Mouse (Mus musculus) ovary, postnatal 10 days (tissue): ENCODE measurements around the gene Uaca.
A peak's percentile ranks its signal among the peaks of the same experiment; 100 is the strongest.

Experiments
- DNase-seq: peaks from one replicate; pipeline ENCODE4 v3.0.0; 2022; ENCODE audit warnings: low spot score

The Uaca gene

DNA sequence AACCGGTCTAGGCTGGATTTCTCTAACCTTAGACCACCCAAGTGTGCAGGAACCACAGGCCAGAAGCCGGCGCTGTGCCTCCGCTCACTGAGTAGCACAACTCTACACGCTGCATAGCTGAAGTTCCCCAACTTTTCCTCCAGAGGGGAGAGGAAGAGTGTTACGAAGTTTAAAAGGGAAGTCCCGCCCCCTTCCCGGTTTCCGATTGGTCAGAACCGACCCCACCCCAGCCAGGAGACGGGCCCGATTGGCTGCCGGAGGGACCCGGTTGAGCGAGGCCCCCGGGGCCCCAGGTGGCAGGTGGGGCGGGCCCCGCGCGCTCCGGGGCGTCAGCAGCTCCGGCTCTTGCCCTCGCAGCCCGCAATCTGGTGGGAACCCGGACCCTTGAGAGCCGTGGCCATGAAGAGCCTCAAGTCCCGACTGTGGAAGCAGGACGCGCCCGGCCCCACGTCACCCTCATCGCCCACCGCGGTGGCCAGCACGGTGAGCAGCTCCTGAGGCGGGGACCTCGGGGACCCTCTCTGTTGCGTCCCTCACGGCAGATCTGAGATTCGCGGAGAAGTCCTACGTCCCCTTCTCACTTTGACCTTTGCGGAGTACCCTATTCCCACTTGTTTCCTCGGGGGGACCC lies at the start of gene Uaca:
Uaca (plus strand) TSS at position 333 of the 631 bp plus-strand sequence.
- DNase-seq, result peak; percentile 87

DNA sequence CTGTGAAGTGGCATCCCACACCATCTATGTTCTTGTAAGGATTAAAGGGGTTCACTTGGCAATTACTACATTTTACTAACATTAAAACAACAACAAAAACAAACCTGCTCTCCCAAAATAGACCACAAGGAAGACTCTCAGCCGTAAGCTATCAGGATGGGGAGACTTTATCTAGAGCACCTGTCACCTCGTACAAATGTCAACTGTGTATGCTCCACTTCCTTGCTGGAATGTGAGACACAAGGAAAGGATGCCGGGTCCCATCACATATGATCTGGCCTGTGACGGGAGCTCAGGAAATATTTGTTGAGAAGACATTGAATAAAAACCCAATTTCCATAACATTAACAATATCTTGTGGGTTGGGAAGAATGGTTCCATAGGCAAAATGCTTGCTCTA lies 49.4 kb upstream of the Uaca start:
- DNase-seq, result no peak

DNA sequence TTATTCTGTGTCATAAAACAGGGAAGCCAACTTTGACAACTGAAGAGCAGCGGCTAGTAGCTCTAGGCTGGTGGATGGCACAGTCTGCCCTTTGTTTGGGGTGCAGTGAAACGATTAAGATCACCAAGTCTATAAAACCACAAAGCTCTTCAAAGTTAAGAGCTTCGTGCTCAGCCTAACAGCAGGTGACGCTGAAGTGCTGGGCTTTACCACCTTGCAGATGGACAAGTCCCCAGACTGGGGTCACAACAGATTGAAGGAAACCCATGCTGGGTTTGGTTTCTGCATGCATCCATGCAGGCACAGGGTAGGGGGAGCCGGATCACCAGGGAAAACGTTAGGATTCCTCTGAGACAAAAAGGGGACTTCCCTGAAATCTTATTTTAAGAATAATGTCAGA lies 47.8 kb upstream of the Uaca start:
- no peak for DNase-seq

DNA sequence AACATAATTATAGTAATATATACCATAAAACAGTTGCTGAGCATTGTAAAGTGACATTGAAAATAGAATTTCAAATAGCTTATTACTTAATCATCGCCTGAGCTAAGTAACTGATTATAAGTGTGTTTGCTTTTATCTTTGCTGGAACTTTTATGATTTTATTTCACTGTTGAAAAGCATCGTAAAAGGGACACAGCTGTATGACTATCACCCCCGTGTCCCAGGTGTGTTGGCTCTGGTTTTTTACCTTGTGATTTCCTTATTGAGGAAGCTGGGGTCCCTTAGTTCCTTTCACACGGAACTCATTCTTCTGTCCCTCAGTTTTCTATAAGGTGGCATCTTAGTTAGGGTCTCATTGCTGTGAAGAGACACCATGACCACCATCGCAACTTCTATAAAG lies 46.7 kb upstream of the Uaca start:
- no peak for DNase-seq

DNA sequence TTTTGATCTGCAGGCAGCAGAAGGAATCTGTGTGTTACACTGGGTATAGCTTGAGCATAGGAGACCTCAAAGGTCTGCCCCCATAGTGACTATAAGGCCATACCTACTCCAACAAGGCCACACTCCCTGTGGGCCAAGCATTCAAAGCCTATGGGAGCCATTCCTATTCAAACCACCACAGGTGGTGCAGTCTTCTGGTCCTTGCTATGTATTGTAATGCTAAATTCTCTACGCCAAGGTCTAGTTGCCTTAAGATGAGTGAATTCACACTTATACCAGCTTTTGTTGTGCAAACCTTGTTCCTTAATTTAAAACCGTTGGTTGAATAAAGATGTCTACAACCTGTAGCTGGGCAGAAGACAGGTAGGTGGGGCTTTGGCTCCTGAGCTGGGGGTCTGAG lies 46.2 kb upstream of the Uaca start:
- no peak for DNase-seq

DNA sequence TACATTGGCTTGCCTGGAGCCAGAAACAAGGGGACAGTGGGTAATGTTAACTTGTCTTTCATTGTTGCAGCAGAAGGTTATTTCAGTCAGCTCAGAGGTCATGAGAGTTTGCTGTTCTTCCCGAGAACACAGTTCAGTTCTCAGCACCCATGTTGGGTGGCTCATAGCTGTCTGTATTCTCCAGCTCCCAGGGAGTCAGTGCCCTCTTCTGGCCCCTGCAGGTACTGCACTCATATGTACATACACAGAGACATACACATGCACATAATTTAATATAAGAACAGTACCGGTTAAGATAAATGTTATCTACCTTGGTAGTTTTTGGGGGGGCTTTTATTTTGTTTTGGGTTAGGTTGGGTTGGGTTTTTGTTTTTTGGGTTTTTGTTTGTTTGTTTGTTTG lies 45.2 kb upstream of the Uaca start:
- no peak for DNase-seq

DNA sequence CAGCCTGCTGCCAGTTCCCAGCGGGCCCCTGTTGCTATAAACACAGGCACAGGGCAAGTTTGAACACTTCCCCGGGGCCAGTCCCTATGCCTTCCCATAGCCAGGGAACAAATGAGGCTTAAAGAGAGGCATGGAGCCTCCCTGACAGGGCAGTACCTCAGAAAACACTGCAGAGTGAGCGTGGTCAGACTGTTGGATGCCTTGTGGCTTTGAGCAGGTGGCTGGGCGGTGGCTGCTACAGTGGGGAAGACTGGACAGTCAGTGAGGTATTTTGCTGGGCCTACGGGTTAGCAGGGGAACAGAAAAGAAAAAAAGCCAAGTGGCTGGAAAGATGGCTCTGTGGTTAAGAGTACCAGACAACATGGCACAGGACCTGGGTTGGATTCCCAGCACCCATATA lies 43.2 kb upstream of the Uaca start:
- DNase-seq, result no peak

DNA sequence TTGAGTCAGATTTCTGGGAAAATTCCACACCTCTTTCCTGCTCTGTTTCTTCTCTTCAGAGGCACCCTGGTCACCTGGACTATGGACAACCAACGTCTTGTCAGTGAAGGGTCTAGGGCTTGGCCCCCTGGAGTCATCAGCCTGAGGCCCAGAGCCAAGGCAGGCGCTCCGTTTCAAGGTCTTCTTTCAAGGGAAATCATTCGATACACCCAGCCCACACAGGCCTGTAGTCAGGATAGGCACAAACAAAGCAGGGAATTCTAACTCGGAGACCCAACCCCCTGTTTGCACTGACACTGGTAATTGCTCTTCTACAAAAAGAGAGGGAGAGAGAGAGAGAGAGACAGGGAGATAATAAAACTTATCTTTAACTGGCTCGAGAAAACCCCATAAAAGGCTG lies 42.4 kb upstream of the Uaca start:
- no peak for DNase-seq

DNA sequence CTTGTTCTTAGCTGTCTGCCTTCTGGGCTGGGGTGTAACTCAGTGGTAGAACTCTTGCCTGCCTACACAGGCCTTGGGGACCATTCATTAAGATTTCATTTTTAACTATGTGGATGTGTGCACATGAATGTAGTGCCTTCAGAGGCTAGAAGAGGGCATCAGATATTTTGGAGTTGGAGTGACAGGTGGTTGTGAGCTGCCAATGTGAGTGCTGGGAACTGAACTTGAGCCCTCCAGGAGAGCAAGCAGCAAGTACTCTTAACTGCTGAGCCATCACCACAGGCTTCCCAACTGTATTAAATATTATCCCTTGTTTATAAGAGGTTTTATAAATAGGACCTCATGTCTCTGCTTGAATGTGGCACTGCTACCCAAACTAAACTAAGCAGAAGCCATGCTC lies 41.7 kb upstream of the Uaca start:
- no peak for DNase-seq

DNA sequence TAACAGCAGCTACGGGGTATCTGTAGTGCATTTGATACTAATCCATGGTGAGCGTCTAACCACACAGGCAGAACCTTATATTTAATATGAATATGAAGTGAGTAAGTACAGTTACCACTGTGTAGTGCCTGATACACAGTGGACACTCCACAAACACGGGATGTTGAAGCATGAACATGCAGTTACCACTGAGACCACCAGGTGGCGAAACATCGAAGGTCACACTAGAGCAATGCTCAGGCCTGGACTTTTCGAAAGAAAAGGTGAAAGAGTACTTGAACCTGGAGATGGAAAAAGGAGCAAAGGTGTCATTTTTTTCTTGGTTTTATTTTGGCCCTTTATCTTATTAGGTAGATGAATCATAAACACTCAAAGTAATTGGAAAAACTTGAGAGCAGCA lies 38.1 kb upstream of the Uaca start:
- DNase-seq, result no peak

DNA sequence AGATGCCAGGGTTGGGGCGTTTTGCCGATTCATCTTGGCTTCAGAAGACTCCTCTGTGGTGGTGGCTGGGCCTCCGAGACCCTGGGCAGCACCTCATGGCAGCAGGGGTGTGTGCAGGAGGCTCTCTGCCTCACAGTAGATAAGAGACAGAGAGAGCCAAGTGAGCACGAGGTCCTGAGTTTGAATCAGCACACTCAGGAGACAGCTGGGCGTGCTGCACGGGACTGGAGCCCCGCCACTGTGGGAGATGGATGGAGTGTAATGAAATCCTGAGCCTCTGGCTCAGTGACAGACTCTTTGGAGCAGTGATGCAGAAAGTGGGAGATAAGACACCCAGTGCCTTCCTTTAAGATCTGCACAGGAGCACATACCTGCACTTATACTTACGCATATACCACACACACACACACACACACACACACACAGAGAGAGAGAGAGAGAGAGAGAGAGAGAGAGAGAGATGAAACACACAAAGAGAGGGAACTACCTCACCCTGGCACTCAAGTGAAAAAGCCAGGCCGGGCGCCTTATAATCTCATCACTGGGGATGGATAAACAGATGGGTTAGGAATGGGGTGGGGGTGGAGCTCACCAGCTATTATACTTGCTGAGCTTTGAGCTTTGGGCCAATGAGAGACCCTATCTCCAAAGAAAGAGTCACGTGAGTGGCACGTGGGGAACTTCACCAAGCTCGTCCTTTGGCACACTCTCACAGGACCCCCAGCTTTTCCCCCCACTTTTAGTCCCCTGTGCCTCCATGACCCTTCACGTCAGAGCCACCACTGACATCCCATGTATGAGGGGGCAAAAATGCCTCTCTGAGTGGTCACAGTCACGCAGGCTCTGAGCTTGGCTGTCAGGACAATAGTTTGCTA lies 37.2 kb upstream of the Uaca start:
- no peak for DNase-seq

DNA sequence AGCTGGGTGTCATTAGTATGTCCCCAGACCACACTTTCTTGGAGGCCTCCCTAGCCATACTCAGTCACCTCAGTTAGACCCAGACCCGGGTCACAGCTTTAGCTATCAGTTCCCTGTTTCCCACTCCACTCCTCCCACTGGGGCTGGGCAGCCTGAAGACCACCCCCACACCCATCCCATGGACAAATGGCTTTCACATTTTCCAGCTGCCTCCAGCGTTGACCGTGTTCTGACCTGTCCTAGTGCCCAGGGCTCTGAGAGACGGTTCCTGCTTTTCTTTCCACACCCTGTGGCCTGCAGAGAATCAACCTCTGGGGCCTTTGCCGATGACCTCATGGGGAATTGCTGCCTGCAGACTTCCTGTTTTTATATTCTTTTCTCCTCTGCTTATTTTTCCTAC lies 36.5 kb upstream of the Uaca start:
- no peak for DNase-seq

DNA sequence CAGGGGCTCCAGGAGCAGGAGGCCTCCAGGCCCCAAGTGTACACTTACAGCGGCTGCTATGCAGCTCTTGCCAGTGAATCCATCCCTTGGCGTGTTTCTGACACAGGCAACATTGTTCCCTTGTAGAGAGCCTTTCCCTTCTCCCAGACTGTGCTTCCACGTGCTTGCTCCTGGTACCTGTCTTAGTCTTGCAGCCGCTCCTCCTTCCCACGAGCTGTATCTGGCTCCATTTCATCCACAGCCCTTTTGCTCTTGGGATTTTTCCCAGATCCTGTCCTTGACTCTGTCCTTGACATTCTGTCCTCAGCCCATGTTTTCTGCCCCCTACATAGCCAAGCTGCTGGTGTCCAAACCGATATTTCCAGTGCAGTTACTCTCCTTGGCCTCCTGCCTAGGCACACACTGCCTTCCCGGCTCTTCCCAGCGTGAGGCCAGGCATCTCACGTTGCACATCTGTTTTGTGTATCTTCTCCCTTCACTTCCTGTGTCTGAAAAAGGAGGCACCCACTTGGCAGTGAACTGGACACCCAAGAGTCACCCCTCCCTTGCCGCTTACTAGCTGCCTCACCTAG lies 34.8 kb upstream of the Uaca start:
- no peak for DNase-seq

DNA sequence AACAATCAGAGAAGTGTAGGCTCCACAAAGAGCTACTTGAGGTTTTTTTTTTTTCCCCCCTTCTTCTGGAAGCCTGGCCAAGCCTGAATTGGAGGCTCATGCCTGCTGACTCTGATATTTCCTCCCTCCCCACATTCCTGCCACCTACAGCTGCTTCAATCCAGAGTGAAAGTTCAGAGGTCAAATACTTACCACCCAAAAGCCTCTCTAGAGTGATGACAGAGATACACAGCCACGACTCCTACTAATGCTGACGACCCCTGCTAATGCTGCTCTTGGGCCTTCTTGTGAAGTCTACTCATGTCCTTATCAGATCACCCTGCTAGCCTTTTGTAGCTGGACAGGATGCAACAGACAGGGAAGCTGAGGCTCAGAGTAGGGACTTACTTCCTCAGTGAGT lies 29.2 kb upstream of the Uaca start:
- DNase-seq, result no peak

DNA sequence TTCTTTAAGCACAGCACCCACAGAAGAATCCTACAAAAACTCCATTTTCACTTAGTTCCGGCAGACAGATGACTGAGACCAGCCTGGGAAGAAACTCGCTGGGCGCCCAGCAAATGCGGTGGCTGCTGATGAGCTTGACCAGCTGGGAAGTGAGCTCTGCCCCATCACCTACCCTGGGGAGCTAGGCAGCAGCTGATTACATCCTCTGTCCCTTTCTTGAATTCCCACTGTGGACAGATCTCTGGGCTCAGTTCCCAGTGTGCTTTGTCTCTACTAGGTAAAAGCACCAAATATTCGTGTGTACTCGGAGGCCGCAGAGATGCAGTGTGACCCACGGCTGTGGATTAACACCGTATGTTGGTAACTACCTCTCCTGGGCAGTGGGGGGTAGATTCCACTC lies 25.9 kb upstream of the Uaca start:
- no peak for DNase-seq

DNA sequence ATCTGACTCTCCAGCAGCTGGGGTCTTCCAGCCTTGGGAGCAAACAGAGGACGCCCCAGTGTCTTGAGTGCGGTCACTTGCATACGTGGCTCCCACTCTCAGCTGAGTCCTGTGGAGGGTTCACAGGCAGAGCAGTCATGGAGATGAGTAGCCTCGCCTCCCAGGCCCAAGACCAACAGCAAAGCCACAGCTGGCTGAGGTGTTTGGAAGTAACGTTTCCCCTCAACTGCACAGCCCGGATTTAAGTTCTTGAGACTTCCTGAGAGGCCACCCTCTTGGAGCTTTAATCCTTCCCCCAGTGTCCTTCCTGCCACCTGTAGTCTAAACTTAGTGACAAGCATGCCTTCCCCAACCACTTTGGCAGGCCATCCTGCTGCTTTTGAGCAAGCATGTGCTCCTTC lies 24.6 kb upstream of the Uaca start:
- no peak for DNase-seq

DNA sequence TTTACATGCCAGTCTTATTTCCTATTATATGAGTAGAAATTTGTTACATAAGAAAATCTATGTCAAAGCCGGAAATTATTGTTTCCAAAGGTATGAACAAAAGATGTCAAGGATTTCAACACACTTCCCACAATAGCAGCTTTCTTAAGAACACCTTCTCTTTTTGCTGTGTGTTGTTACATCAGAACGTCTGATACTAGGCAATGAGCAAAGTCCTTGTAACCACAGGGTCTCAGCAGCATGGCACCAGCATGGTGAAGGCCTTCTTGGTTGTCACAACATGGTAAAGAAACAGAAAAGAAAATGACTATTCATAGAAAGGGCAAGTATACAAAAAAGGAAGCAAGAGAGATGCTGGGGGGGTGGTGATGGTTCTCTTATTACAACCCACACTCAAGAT lies 20.6 kb upstream of the Uaca start:
- DNase-seq, result no peak

DNA sequence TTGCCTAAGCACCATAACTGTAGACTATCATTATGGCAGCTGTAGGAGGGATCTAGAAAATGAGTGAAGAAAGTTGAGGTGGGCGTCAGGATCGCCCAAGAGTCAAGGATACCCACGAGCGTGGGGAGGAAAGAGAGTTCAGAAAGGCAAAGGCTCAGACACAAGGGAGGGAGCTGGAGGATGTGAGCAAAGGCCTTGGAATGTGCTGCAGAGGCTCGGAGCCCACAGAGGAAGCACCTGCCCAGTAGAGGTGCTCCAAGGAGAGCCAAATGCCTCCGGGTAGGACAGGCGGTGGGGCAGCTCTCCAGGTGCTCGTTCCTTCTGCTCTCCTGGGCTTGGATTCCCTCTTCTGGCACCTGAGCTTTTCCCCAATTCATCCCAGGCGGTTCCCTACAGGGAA lies 17.4 kb upstream of the Uaca start:
- no peak for DNase-seq

DNA sequence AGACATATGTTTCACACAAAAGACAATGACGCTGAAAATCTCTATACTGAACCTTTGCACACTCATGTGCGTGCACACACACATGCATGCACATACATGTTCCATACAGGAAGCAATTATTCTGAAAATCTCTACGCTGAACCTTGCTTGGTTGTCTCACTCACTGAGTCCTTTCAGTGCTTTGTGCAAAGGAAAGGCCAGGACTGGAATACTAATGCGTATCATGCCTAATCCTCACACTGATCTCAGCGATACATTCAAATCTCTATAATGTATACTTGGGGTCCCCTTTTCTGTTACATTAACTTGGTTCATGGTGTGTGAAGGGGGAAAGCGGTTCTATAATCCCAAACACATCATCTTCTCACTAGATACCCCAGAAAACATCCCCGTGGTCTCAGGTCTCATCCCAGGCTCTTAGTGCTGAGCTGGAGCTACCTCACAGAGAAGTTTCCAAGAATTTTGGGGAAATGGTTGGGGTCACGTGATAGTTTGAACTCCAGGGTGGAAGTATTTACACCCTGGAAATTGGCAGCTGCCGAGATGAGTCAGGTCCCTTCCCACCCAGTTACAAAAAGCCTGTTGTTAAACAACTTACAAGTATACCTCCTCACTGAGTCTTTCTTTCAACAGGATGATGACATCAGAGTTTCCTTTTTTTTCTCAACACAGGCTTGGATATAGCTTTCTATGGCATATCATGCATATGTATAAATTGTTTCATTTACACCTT lies 12.1 kb upstream of the Uaca start:
- no peak for DNase-seq

DNA sequence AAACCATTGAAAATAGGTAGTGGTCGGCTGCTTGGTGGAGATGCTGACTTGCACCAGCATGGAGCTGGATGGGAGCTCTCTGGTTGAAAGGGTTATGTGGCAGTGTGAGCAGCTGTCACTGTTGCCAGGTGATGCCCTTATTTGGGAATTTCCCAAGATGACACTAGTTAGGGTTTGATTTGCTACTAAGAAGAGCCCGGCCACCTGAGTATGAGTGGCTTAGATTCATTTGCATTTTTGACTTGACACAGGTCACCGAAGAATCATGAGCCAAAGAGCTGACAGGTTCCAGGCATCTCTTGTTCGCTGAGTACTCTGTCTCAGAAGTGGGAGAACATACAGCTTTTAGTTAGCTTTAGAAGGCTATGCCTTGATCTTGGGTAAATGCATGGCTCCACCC lies 9.3 kb upstream of the Uaca start:
- no peak for DNase-seq

DNA sequence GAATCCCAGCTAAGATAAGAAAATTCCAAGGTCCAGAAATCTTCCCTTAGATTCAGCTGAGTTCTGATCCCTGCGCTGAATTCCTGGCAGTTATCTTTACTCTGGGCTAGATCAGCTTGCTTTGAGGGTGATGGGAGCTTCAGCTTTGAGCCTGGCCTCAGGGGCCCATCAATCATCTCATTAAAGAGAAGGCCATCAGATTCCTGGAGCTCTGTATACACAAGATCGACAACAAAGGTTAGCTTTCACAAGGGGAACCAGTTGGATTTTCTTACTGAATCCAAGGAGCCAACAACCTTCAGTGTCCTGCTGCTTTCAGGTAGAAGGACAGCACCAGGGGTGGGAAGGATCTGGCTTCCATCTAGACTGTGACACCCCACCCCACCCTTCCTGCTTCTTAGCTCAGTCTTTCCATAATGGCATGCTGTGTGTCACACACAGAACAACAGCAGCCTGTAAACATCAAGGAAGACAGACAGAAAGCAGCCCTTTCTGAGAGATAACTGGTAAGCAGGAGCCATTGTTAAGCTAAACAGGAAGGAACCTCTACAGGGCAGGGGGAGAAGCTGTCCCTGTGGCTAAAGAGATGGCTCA lies 6.7 kb upstream of the Uaca start:
- DNase-seq, result no peak

DNA sequence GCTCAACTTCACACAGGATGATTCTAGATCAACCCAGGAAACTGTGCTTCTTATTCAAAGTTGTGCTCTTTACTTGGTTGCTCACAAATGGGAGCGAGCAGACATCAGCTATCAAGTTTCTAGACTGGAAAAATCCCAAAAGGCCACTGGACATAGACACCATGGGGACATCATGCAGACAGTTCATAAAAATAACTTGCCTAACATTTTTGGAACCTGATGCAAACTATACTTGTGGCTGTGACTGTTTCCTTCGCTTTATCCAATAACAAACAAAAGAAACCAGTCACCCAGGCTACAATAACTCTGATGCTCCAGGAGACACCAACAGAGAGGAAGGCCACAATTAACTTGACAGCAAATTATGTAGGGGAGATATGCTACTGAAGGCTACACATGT lies 4.1 kb upstream of the Uaca start:
- DNase-seq, result no peak
